Mouse (Mus musculus): Measurements from ENCODE around the gene Anks1.

The Anks1 gene

DNA sequence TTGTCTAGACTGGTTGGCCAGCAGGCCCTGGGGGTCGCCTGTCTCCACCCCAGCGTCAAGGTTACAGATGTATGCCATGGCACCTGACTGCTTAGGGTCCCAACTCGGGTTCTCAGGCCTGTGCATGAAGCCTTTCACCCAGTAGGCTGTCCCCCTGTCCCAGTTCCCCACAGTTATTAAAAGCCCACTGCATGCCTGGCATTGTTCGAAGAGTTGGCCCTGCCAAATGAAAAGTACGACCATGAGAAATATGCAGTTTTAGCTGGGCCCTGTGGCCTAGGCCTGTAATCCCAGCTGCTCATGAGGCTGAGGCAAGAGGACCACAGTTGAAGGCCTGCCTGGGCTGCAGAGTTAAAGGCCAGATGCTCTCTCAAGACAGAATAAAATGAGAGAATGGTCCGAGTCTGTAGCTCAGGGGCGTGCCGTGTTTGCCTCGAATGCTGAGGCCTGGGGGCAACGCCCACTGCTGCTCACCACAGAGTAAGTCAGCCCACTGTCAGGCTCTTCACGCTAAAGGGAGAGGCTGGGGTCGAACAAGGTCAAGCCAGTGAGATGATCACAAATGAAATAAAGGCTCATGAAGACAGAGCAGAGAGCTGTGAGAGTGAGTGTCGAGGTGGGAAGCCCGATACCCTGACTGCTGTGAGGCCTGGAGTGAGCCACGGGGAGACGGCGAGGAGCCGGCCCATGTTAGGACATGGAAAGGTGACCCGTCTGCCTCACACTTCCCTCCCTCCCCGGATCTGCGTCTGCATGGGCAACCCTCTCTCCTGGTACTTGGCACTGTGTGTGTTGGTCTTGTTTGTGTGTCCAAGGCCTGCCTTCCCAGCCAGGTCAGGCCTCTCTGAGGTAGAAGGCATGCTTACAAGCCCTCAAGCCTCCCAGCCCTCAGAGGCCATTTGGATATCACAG is 110.9 kb downstream of the Anks1 start:
- DNase-seq (ENCODE audit: low spot score), result no peak

DNA sequence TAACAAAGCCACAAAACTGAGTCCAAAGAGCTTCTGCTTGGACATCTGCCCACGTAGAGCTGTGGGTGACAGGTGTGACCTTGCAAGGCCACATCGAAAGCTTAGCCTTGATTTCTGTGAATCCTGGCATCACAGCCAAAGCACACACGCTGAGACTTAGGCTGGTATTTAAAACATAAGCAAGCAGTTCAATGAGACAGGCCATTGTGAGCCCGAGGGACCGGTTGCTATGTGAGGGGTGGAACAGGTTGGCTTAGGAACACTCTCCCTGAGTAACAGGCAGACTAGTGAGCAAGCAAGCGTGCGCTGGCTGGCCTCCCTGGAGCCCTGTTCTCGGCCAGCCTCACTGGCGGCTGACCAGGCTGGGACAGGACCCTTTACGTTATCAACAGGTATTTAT is 112.8 kb downstream of the Anks1 start:
- no peak for DNase-seq (ENCODE audit: low spot score)

DNA sequence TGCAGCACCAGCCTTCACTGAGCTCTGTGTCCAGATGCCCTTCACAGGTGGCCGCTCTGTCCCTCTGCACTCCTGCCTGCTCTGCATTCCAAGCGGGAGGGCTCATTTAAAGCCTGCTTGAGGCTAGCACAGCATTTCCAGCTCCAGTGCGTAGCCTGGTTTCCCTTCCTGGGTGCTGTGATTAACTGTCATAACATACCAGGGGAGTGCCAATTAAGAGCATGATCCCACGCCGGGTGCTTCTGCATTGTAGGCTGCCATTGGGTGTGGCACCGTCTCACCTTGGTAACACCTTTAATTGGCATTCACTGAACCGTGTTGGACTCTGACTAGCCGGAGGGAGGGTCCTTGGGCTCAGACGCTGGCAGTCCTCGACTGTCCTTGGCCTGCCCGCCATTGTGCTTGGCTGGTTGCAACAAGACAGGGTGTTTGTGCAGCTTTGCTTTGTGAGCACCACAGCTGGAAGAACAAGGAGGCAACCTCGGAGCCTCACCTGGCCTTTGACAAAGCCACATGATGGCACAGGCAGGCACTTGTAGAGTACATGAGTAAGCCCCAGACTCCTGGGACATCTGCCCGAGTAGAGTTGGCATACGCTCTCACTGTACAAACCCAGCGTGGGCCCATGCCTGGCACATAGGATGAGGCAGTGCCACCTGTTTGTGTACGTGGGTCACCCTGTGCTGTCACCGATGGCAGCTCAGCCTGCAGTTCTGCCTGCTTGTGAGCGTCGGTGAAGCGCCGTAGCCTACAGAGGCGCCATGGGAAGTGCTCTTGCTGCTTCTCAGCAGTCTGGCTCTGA is 113.9 kb downstream of the Anks1 start:
- DNase-seq (ENCODE audit: low spot score), result no peak

DNA sequence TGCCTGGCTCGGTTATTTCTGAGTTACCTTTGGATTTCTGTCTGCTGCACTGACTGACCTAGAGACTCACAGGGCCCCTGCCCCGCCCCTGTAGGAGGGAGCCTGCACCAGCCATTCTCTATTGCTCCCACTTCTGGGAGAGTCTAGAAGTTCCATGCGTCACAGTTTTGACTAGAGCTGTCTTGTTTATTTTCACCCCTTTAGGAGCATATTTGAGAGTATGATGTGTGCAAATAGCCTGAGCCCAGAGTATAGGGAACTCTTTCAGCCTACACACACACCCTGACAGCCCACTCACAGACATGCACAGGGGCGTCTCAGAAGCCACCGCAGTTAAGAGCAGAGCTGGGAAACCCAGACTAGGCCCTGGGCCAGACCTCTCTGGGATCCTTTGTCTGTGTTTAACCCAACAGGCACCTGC is 116.4 kb downstream of the Anks1 start:
- DNase-seq (ENCODE audit: low spot score), result no peak

DNA sequence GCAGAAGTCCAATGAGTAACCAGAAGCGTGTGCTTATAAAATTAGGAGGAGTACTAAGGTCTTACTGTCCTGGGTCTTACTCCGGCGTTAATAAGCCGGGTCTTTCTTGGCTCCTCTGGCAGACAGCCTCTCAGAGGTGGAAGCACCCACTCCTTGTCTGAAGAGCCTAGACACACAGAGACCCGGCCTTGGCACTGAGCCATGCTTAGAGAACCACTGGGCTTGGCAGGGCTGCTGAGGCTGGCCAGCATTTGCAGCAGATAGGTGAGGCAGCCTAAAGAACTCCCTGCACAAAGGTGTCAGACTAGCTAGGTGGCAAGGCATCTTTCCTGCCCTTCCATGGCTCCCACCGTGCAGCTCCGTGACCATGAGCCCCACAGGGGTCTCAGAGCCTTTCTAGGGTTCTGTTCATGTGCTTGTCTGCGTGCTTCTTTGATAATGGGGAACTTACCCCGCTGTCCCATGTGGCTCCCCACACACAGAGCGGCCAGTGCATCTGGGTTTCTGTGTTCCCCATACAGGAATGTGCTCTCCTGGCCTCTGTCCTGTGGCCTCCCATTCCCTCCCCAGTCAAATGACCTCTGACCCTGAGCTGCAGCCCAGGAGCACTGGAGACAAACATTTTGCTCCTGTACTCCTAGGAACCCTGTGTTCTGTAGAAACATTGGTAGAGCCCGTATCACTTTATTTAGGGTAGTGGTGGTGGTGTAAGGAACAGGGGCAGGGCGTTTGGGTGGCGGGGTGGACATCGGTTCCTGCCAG is 117.2 kb downstream of the Anks1 start:
- DNase-seq (ENCODE audit: low spot score), result no peak

DNA sequence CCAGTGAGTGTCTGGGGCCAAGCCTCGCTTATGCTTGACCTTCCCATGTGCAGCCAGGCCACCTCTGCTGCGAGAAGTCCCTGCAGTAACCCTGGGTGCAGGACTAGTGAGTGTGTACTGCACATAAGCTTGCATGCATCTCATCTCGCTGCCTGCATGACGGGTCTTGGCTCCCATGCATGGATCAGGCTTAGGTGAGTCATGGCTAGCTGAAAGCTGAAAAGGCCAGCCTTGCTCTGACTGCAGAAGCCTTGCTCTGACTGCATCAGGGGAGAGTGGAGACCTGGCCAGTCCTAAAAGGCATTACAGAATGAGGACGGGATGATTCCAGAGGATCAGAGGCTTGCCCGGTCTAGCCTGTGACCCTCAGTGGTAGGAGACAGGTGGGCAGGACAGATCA is 118.1 kb downstream of the Anks1 start:
- no peak for DNase-seq (ENCODE audit: low spot score)

DNA sequence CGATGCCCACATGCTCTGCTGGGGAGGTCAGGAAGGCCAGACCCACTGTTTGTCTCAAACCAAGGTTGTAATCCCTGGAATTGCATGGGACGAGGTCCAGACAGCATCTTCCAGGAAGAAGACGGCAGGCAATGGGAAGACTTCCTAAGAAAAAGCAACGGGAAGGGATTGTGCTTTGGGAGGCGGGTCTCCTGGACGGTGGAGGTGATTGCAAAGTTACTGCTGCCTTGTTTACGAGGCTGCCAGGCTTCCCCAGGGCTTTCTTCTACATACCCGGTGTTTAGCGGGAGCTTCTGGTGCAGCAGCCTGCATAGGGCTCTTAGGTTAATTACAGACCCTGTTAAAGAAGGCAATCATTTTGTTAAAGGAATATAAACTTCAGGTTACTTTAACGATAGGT is 119.1 kb downstream of the Anks1 start:
- no peak for DNase-seq (ENCODE audit: low spot score)

DNA sequence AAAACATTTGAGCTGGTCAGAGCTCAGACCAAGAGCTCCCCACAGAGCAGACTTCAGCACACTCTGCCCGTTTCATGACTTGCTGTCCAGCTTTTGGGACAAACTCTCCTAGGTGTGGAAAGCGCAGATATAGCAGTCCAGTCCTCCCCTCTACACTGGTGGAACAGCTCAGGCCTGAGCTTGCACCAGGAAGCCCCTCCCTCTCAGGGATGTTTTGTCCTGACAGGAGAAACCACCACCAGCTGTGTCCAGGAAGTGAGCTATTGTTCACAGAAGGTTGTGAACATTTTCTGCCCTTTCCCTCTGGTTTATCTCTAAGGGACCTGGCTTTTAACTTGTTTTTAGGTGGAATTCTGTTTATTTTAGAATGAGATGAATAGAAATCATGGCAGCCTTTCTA is 120.2 kb downstream of the Anks1 start:
- no peak for DNase-seq (ENCODE audit: low spot score)

DNA sequence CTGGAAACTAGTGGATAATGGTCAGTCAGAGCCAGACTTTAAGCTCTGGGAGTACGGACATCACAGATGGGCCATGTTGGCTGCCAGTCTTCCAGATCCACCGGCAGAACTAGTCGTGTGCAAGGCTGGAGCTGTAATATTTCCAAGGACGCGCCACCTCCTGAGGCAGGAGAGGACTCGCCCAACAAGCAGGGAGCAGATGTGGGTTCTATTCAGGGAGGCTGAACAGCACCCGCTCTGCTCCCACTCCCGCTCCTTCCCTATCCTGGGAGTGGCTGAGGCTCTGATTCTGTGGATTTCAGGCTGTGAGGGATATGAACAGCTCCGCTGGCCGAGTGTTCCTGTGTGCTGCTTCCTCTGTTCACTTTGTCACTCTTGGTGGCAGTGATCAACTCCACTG is 121.3 kb downstream of the Anks1 start:
- DNase-seq (ENCODE audit: low spot score), result no peak

DNA sequence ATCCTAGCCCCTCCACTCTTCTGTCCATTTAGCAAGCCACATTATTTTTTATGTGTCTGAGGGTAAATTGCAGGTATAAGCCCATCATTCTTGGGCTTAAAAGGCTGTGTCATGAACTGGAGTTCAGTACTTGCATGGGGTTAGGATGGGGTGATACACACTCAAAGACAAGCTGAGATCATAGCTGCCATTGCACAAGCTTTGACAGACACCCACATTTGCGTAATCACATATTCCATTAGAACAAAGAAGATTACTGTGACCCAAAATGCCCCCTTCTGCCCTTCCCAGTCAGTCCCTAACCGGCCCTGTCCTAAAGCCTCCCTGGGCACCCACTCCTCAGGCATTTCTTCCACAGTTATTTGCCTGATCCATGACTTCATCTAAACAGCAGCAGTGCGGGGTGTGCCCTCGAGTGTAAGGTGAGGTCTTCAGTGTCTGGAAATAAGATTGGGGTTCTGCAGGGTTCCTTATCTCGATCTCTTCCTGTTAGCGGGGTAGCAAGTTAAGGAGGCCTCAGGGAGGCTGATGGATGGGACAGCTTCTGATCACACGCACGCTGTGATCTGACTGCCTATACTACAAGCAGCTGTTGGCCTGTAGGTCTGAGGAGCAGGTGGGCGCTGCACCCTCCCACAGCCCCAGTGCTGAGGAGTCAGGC is 122.3 kb downstream of the Anks1 start:
- no peak for DNase-seq (ENCODE audit: low spot score)

DNA sequence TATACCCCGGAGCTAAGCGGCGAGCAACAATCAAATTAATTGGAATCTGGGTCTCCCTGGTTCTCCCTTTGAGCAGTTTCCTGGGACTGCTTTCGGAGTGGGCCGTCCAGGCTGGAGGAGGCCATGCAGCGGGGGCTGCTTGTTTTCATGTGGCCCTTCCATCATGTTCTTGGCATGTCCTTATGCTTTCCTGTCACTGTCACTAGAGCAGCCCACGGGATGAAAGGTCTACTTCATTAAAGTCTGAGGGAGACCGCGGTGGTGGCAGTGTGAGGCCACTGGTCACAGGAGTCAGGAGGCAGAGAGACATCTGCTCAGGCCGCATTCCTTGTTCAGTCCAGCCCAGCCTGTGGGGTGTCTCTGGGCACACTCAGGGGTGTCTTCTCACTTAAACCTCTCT is 123.1 kb downstream of the Anks1 start:
- no peak for DNase-seq (ENCODE audit: low spot score)

DNA sequence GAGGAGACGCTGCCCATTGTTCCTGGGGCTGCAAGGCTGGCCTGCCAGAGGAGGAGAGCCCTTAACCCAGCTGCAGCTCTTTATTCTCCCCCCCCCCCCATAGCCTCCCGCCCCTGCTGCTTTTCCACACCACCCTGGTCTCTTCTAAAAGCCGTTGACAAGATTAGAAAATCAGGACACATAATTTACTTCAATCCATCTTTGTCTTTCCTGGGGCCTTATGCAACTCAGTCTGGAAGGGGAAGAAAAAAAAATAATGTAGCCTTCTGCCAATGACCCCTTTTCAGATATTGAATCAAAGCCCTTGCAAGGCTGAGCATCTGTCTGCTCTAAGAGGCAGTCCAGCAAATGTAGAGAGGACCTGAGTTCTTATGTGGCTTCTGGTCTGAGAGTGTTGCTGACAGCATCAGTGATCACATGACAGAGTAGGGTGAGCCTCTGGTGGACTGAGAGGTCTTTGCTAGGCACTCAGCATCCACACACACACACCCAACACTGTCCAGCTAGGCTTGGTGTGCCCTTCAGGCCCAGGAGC is 124.0 kb downstream of the Anks1 start:
- DNase-seq (ENCODE audit: low spot score), result no peak

DNA sequence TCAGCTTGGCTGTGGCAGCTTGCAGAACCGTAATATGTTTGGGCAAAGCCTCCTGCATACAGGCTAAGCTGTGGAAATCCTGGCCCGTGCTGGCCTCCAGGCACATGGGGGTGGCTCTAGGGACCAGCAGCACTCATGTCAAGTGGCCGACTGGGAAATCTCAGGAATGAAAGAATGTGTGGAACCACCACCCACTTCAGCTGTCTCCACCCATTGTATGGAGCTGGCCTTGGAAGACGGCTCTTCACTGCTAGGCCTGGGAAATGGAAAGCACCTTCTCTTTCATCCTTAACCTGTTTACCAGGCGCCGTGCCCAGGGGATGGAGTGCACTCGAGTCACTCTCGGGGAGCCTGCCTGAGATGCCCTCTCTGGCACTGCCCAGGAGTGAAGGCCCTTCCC is 125.9 kb downstream of the Anks1 start:
- no peak for DNase-seq (ENCODE audit: low spot score)

DNA sequence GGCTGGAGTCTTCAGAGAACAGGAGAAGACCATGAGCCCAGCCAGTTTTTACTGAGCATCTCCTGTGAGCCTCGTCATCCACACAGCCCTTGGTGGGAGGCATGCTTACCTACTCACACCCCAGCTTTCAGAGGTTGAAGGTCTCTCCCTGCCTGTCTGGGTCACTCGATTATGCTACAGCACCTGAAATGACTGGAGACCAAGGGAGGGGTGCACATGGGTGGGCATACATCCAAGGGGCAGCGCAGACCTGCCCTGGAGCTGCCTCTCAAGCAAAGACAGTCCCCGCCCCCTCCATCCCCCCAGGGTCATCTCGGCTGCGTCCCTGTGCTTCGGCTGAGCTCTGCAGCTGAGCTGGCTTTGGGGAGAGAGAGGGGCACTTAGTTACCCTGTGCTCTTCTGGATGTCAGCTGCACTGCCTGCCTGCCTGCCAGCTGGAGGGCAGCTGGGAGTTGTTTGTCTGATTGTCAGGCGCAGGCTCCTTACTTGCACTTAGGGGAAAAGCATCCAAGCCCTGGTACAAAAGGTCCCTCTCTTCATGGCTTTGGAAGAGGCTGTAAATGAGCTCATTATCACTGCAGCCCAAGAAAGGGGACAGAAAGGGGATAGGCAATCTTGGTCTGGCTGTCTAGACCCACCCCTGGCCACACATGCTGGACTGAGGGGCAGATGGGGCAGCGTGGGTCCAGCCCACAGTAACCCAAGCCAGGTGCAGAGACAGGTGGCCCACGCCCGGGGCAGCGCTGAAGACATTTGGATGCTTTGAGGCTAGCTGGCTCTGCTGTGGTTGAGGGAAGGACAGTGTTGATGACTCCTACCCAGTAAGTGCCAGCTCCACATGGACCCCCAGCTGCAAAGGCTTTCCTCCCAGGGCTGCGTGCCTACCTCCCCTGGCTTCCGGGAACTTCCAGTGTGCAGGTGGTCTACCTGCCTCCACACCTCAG is 128.0 kb downstream of the Anks1 start:
- peak; percentile 74 for DNase-seq (ENCODE audit: low spot score)

DNA sequence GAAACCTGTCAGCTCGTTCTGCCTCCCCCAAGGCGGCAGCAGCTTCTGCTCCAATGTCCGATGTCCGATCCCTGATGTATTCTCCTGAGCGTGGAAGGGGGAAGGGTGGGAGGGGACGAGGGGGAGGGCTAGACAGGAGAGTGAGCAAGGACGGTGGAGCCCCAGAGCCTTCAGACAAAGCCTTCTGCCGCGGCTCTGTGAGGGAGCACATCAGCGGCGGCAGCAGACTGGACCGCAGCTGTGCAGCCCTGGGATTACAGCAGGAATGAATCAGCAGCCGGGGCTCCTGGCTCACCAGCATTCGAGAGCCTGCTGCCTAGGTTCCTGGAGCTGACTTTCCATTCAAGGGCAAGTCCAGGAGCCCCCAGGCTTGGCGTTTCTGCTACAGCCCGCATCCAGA is 131.5 kb downstream of the Anks1 start:
- DNase-seq (ENCODE audit: low spot score), result peak; percentile 78

DNA sequence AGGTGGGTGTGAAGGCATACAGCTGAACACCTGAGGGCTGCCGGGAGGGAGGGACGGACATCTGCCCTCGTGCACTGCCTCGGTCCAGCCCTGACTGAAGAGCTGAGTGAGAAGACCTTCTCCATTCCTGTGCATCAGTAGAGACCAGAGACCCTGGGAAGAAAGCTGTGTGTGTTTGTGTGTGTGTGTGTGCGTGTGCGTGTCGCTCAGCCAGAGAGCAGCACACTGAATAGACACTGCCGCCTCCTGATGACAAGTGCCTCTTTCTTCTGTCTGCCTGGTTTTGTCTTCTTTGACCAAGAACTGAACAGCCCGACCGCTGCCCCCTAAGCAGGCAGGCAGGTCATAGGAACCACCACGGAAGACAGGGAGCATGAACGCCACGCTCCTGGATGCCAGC is 132.2 kb downstream of the Anks1 start:
- DNase-seq (ENCODE audit: low spot score), result no peak

DNA sequence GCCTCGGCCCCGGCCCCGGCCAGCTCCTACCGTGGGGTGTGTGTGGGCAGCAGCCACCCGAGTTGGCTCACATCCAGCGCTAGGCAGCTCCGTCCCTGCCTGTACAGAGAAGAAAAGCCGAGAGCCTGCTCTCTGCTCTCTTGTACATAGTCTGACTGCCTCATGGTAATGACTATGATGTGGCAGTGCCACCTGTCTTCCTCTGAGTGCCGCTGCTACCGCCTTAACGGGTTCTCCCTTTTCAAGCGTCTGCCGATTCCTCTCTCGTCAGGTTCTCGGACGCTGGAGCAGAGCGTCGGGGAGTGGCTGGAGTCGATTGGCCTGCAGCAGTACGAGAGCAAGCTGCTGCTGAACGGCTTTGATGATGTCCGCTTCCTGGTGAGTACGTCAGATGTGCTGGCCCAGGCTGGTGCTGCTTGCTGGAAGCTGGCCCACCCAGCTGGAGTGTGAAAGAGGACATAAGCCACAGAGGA is 133.2 kb downstream of the Anks1 start:
- peak; percentile 62 for DNase-seq (ENCODE audit: low spot score)

DNA sequence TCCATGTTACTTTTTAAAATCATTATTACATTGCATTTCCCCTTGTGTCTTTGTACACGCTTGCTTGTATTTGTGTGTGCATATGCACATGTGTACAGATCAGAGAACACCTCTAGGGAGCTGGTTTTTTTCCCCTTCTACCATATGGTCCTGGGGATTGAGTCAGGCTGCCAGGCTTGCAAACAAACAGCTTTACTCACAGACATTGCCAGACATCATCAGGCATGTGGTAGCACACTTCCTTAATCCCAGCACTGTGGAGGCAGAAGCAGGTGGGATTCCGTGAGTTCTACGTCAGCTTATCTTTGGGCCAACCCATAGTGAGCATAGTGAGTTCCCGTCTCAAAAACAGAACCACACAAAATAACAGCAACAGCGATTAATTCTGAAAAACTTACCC is 137.9 kb downstream of the Anks1 start:
- DNase-seq (ENCODE audit: low spot score), result no peak

DNA sequence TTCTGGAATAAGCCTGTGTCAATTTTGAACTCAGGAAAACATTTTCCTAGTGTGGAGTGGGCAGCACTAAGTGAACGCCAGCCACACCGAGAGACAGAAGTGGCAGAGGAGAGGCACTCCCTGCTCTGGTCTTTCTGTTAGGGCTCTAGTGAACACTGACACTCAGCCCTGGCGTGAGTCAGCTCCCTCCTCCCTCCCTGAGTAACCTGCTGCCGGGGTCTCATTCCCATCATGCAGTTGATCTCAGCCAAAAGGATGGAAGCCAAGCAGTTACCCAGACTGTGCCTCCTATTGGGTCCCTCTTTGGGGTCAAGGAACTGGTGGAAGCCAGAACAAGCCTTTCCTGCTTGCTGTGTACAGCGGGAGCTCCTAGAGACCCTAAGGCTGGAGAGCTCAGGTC is 138.4 kb downstream of the Anks1 start:
- DNase-seq (ENCODE audit: low spot score), result no peak

DNA sequence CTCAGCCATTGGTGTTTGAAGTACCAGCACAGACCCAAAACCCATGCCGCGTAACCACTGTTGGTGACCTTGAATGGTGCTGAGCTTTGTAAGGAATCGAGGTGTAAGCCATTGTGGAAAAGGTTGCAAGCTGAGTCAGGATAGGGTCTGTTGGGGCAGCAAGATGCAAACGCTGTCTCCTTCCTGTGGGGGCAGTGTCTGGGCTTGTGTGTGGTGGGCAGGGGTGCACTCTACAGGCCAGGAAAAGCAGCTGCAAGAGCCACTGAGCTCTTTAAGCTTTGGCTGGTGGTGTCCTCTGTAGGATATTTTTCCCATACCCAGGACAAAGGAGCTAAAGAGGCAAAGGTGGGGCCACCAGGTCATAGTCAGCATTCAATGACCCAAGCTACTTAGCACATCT is 139.3 kb downstream of the Anks1 start:
- peak; percentile 76 for DNase-seq (ENCODE audit: low spot score)
